Mouse (Mus musculus) cortical plate, adult 2 months (tissue): ENCODE results near the gene Spsb4.

Experiments
- CTCF ChIP-seq: fragments of 200-500 bp; IDR thresholded peaks from 2 replicates; pipeline ENCODE4 v1.5.1; 2011; ENCODE audit warnings: mild to moderate bottlenecking, control low read depth, low read length; ENCODE audit not compliant: insufficient read depth; ENCODE audit errors: extremely low read depth
- POLR2A ChIP-seq: fragments of 200-500 bp; IDR thresholded peaks from 2 replicates; pipeline ENCODE4 v1.6.1; 2011; ENCODE audit warnings: mild to moderate bottlenecking, low read length, control low read depth; ENCODE audit not compliant: insufficient read depth; ENCODE audit errors: extremely low read depth

GRCm38 (mm10) chr9:96973091-96973490, 45.6 kb downstream of the Spsb4 start:
- TF ChIP-seq CTCF = no peak
- TF ChIP-seq POLR2A = no peak
